Mouse (Mus musculus): ENCODE data around the gene Rbm43. TPM values are rescaled to one million over a fixed set of nuclear protein-coding genes. Genes with fewer than 3 reads are reported as not detected.
"Not testable (repeated sequence)": the region's sequence is repeated elsewhere in the genome, so short reads cannot be mapped to it uniquely, and the experiment has no call there.

Rbm43 gene
- polyA plus RNA-seq, 1 experiment: 5.2 TPM

DNA sequence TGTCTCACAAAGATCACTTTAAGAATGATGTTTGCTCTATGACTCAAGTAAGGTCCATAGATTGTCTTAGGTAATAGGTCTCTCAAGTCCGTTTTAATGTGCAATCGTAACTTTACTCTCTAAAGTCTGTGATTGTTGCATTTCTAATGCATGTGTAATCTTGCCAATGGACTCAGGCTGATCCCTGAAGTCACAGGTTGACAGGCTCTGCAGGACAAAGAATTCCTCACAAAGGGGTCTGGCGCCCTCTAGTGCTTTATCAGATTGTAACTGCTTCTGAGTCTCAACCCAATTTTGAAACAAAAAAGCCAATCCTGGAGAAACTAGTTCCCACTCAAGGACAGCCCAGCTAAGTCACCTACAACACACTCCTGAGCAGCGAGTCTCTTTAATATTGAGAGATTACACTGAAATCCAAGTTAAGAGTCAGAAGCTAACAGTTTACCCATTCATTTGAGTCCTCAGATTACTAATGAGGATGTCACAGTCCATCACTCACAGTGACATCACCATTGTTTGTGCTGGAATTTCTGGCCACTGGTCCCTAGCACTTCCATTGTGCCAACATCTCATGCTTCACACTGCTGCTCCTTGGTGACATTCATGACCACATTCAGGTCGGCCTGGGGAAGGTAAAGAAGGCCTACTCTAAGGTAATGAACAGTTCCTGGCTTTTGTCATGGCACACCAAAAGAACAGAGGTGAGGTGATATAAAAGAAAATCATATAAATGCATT, 19.9 kb downstream of the Rbm43 start:
- peak; percentile 32 for DNase-seq (ENCODE audit: low read depth, low spot score)
- 11% methylated on average over 5 of the region's 5 CpGs for WGBS

DNA sequence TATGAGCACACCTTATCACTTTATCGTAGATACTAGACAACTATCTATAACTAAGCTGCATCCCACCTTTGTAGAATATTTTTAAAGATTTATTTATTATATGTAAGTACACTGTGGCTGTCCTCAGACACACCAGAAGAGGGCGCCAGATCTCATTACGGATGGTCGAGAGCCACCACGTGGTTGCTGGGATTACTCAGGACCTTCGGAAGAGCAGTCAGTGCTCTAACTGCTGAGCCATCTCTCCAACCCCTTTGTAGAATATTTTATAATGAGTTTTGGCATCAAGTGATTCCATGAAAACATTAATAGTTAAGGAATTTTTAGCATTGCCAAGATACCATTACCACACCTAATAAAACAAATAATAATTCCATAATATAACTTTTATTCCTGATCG, 20.4 kb downstream of the Rbm43 start:
- 42% methylated on average over 7 of the region's 7 CpGs for WGBS
- DNase-seq (ENCODE audit: low read depth, low spot score): no peak

DNA sequence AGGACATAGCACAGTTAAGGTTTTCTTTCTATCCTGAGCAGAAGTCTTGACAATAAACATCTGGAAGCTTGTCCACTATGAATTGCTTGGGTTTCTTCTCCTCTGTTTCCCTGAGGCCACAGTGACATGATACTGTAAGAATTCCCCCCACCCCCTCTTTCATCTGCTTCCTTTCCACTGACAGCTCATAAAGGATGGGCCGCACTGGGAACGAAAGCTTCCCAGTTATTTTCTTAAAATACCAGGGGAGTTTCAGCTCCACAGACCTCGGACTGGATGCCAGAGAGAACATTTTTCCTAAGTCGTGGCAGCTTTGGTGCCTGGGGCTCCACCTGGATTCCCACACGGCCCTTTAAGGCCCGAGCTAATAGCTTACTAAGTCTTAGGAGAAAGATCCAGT, 22.2 kb downstream of the Rbm43 start:
- 51% methylated on average over 6 of the region's 6 CpGs for WGBS
- DNase-seq (ENCODE audit: low read depth, low spot score): no peak

DNA sequence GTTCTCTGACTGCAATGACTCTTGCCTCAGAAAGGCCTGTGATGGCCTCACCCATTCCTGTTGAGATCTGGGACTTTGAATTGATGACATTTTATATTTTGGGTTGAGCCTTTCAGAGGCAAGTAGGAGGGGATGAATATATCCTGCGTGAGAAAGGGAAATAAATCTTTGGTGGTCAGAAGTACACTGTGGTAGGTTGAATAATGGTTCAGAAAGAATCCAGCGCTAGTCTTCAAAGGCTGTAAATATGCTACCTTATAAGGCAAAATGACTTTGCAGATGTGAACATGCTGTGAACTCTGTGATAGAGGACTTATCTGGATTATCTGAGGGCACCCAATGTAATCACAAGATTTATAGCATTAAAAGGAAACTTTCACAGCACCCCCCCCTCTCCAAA, 23.1 kb downstream of the Rbm43 start:
- WGBS: 64% methylated on average over 2 of the region's 2 CpGs
- no peak for DNase-seq (ENCODE audit: low read depth, low spot score)

DNA sequence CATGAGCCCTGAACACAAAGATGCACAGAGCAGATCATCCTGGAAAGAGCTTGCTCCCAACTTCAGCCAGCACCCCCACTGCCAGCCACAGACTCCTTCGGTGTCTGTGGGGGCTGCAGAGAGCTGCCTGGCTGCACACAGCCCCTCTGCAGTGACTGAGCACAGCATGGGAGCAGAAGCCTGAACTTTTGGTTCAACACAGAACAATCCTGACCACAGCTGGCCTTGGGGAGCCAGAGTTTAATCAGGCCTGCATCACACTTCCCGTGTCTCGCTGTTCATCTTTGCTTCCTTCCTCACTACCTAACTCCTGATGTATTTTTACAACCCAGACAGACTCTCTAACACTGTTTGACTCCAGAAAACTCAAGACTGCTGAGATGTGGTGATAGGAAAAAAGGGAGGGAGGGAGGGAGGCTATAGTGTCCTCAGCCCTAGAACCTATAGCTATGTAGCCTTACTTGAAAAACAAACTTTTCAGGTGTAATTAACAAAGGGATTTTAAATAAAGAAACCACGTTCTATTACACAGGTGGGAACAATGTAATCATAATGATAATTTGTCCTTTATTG, 27.3 kb downstream of the Rbm43 start:
- 51% methylated on average over 4 of the region's 4 CpGs for WGBS
- DNase-seq (ENCODE audit: low read depth, low spot score): no peak

DNA sequence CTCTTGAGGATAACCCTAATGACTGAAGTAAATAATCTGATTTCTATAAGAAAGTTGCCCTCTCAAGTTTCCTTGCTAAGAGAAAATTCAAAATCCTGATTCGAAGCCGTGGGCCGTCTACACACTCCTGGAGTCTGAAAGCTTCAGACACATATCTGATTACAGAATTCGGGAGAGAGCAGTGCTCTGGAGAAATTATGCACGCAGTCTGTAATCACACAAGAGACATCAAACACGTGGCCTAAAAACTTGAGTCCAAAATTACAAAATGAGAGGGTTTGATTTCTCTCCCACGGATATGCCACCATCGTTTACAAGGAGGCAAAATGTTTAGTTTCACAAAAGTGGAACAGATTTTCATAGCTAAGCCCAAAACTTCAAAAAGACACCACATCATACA, 29.3 kb downstream of the Rbm43 start:
- DNase-seq (ENCODE audit: low read depth, low spot score): no peak
- 77% methylated on average over 8 of the region's 8 CpGs for WGBS

DNA sequence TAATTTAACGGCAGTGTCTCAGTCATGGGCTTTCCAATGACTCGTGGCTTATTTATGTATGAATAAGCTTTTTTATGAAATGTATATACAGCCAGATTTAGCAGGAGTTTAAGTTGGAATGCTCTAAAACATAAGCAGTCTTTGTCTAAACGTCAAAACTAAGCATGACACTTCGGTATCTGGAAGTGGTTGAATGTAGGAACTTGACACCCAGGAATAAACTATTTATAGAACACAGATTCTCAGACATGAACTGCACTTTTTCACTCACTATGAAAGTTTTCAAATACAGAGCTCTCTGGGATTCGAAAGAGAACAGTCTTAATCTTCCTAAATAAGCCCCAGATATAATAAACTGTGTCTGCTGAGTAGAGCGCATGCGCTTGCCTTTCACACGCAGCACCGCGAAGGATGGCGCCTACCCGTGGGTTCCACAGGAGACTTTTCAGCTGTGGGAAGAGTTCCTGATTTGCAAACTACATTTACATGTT, 42.5 kb downstream of the Rbm43 start:
- no peak for DNase-seq (ENCODE audit: low read depth, low spot score)
- WGBS: 62% methylated on average over 12 of the region's 12 CpGs

DNA sequence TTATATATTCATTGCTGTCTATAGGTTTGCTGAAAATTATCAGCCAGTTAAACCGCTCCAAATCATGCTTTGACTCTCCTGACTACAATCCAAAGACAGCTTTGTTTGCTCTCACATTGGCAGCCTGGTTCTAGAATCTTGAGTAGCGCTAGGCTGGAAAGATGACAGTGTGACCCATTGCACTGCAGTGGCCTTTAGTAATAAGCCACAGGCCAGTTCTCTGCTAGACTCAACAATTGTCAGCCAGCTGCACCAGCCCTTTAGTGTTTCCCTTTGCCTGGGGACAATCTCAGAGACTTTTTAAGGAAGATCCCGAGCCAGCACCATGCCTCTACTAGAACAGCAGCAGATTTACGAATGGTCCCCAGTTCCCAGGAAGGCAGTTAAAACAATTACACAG, 44.0 kb downstream of the Rbm43 start:
- 79% methylated on average over 4 of the region's 4 CpGs for WGBS
- no peak for DNase-seq (ENCODE audit: low read depth, low spot score)

DNA sequence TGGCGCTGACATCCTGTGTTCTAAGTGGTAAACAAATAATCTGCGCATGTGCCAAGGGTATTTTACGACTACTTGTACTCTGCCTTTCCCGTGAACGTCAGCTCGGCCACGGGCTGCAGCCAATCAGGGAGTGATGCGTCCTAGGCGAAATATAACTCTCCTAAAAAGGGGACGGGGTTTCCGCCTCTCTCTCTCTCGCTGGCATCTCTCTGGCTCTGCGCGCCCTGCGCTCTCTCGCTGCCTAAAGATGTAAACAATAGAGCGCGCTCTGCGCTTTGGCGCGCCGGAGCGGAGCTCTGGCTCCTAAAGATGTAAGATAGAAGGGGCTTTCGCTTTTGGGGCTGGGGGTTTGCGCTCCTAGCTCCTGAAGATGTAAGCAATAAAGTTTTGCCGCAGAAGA, 44.8 kb downstream of the Rbm43 start:
- 98% methylated on average over 16 of the region's 26 CpGs for WGBS
- not testable (repeated sequence) for DNase-seq (ENCODE audit: low read depth, low spot score)

DNA sequence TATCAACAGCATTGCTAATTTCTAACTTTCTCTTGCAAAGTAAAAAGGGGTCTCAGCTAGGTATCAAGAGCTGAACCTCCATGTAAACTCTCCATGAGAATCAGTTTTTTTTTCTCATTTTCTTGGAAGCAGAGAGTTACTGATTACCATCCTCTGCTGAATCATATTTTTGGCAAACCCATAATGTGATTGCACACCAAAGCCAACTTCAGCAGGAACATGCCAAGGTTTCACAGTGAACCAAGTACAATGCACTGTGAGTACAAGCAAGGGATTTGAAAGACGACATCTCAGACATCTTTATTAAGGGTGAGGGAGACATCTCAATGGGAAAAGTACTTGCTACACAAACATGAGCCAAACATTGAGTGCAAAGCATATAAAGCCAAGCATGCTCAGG, 54.8 kb downstream of the Rbm43 start:
- WGBS: 63% methylated on average over 1 of the region's 1 CpGs
- DNase-seq (ENCODE audit: low read depth, low spot score): no peak

Other genes starting within 250 kb of the Rbm43 start
- 18.8 and 24.8 TPM in 2 replicates for gene Nmi, start 38.3 kb upstream of the Rbm43 start, polyA plus RNA-seq (2012; rRNA removed)
- gene Tnfaip6, start 102.8 kb upstream of the Rbm43 start, polyA plus RNA-seq (2012; rRNA removed): 0.68 and 0.84 TPM in 2 replicates
- gene Rif1, start 137.7 kb upstream of the Rbm43 start, polyA plus RNA-seq (2012; rRNA removed): 1.2 and 1.8 TPM in 2 replicates